Mouse (Mus musculus) bone marrow, adult 2 months (tissue): Measurements from ENCODE around the gene Zfp263. TPM values are rescaled to one million over a fixed set of nuclear protein-coding genes. Genes with fewer than 3 reads are reported as not detected.

Experiments
- H3K27ac ChIP-seq: fragments of 200-500 bp; 2 replicates; pipeline ENCODE4 v1.5.1; 2012; ENCODE audit warnings: low read depth, mild to moderate bottlenecking, control low read depth, inconsistent platforms, low read length; ENCODE audit not compliant: control insufficient read depth, poor library complexity, insufficient read depth
- H3K4me1 ChIP-seq: fragments of 200-500 bp; 2 replicates; pipeline ENCODE4 v1.6.1; 2011; ENCODE audit warnings: low read length; ENCODE audit not compliant: control insufficient read depth, insufficient read depth
- H3K4me3 ChIP-seq: fragments of 200-500 bp; replicated peaks from 2 replicates; pipeline ENCODE3; 2011; ENCODE audit warnings: mild to moderate bottlenecking, low read depth, low read length, control low read depth; ENCODE audit not compliant: control insufficient read depth
- CTCF ChIP-seq: fragments of 200-500 bp; IDR thresholded peaks from 2 replicates; pipeline ENCODE4 v1.5.1; 2011; ENCODE audit warnings: low read length, control low read depth; ENCODE audit not compliant: control insufficient read depth, insufficient read depth
- POLR2A ChIP-seq: fragments of 200-500 bp; IDR thresholded peaks from 2 replicates; pipeline ENCODE4 v1.6.1; 2011; ENCODE audit warnings: low read depth, mild to moderate bottlenecking, control low read depth, low read length, borderline replicate concordance; ENCODE audit not compliant: control insufficient read depth
- WGBS: fragments of 180-500 bp; shearing (Covaris S2); methylation state at CpG from one replicate; pipeline ENCODE4 v1.1.7; 2018; 5-methylcytosine and 5-hydroxymethylcytosine counted together
- polyA plus RNA-seq: library from polyadenylated mRNA; stranded (reverse); fragments of >200 nt; gene quantifications from 2 replicates; pipeline ENCODE4 v1.2.4, GENCODE M21; 2011; ENCODE audit warnings: low replicate concordance; ENCODE audit not compliant: missing spikeins, insufficient read depth, insufficient read length

Zfp263 gene
- polyA plus RNA-seq, 1 experiment, result 14.8 TPM

- H3K4me3 ChIP-seq, result no peak overlapping the region
- H3K27ac ChIP-seq, result no peak overlapping the region
- 78% methylated on average over 3 of the region's 3 CpGs for WGBS
- H3K4me1 ChIP-seq, result no peaks in the 10 kb centered on the region
- TF ChIP-seq POLR2A (no peak), CTCF (no peak)
These were observed 34.1 kb downstream of the Zfp263 start for GRCm38 (mm10) chr16:3777986-3778385.

- TF ChIP-seq POLR2A (no peak), CTCF (no peak)
- H3K4me3 ChIP-seq, result no peak overlapping the region
- H3K27ac ChIP-seq, result no peak overlapping the region
- no peaks in the 10 kb centered on the region for H3K4me1 ChIP-seq
These were observed 37.3 kb downstream of the Zfp263 start for GRCm38 (mm10) chr16:3781237-3781636.

- no peak for TF ChIP-seq CTCF
- TF ChIP-seq POLR2A, result no peak
- Histone ChIP-seq H3K4me1 (no peaks in the 10 kb centered on the region), H3K27ac (no peak overlapping the region), H3K4me3 (no peak overlapping the region)
These were observed 44.5 kb downstream of the Zfp263 start for GRCm38 (mm10) chr16:3788394-3788793.

Other genes starting within 250 kb of the Zfp263 start
- not detected in 2 replicates for gene Olfr161, start 153.1 kb upstream of the Zfp263 start, polyA plus RNA-seq
- gene Mefv, start 26.0 kb upstream of the Zfp263 start, polyA plus RNA-seq, result 2.2 and 11.8 TPM in 2 replicates
- not detected in 2 replicates for gene Olfr15, start 86.8 kb downstream of the Zfp263 start, polyA plus RNA-seq
- 0.42 and 0.70 TPM in 2 replicates for gene Zfp174, start 103.2 kb downstream of the Zfp263 start, polyA plus RNA-seq
- 14.0 and 42.4 TPM in 2 replicates for gene Naa60, start 128.3 kb downstream of the Zfp263 start, polyA plus RNA-seq
- gene Zfp597, start 140.5 kb downstream of the Zfp263 start, polyA plus RNA-seq, result 4.8 and 19.2 TPM in 2 replicates
- gene Gm20695, start 140.6 kb downstream of the Zfp263 start, polyA plus RNA-seq, result not detected in 2 replicates
- gene 1700037C18Rik, start 164.6 kb downstream of the Zfp263 start, polyA plus RNA-seq, result 4.3 and 8.0 TPM in 2 replicates
- 5.5 and 12.5 TPM in 2 replicates for gene Cluap1, start 164.7 kb downstream of the Zfp263 start, polyA plus RNA-seq
- 2.9 and 3.0 TPM in 2 replicates for gene Nlrc3, start 232.5 kb downstream of the Zfp263 start, polyA plus RNA-seq